Mouse (Mus musculus) central nervous system, embryonic 18 days (tissue): ENCODE data around the gene Zfp579. TPM values are rescaled to one million over a fixed set of nuclear protein-coding genes. Genes with fewer than 3 reads are reported as not detected.

ENCODE experiments used
- polyA plus RNA-seq: library from polyadenylated mRNA; depleted of rRNA; stranded (reverse); fragments of >200 nt; gene quantifications from 2 replicates; pipeline ENCODE4 v1.2.3, GENCODE M21; 2012; rRNA removed

The Zfp579 gene
- polyA plus RNA-seq = 83.5 and 95.4 TPM in 2 replicates

GRCm38 (mm10) chr7:4996003-4996895 is at the start of gene Zfp579:
Gene Zfp579, minus strand, starts transcription at chr7:4996158.

GRCm38 (mm10) chr7:5038109-5038732 is 42.3 kb upstream of the Zfp579 start, which contains the start of gene Zfp784:
Gene Zfp784, minus strand, starts transcription at chr7:5038446.

GRCm38 (mm10) chr7:5033818-5034217 is 37.9 kb upstream of the Zfp579 start, which contains the start of gene 4632433K11Rik:
Gene 4632433K11Rik, plus strand, starts transcription at chr7:5034118.

GRCm38 (mm10) chr7:5020000-5020681 is 24.2 kb upstream of the Zfp579 start, which contains the start of the genes Zfp865 and Ccdc106:
Gene Zfp865, plus strand, starts transcription at chr7:5020376.
Gene Ccdc106, plus strand, starts transcription at chr7:5020553.

GRCm38 (mm10) chr7:5015118-5016001 is 19.4 kb upstream of the Zfp579 start, which contains the start of gene Gm44973:
Gene Gm44973, plus strand, starts transcription at chr7:5015496.

GRCm38 (mm10) chr7:5014251-5015117 is 18.5 kb upstream of the Zfp579 start, which contains the start of the genes Zfp524 and Fiz1:
Gene Zfp524, plus strand, starts transcription at chr7:5014415.
Gene Fiz1, minus strand, starts transcription at chr7:5014697.

GRCm38 (mm10) chr7:4971068-4971467 is 24.9 kb downstream of the Zfp579 start, which contains the start of gene Sbk3:
Gene Sbk3, minus strand, starts transcription at chr7:4971168.

GRCm38 (mm10) chr7:4964272-4964671 is 31.7 kb downstream of the Zfp579 start, which contains the start of gene Sbk2:
Gene Sbk2, minus strand, starts transcription at chr7:4964406.

Other genes with a start within 250 kb of the Zfp579 start
- 29.6 and 43.1 TPM in 2 replicates for gene Cox6b2, start 243.1 kb downstream of the Zfp579 start, polyA plus RNA-seq
- 0.03 TPM in 1 of 2 replicates, not detected in the other for gene Fam71e2, start 224.9 kb downstream of the Zfp579 start, polyA plus RNA-seq
- 0.49 and 0.62 TPM in 2 replicates for gene Il11, start 213.3 kb downstream of the Zfp579 start, polyA plus RNA-seq
- gene Tmem190, start 213.2 kb downstream of the Zfp579 start, polyA plus RNA-seq = not detected in 2 replicates
- gene Tmem238, start 206.5 kb downstream of the Zfp579 start, polyA plus RNA-seq = 6.4 and 7.8 TPM in 2 replicates
- gene Rpl28, start 203.3 kb downstream of the Zfp579 start, polyA plus RNA-seq = 289 and 373 TPM in 2 replicates
- gene Ube2s, start 183.6 kb downstream of the Zfp579 start, polyA plus RNA-seq = 351 and 378 TPM in 2 replicates
- gene Shisa7, start 151.5 kb downstream of the Zfp579 start, polyA plus RNA-seq = 155 and 178 TPM in 2 replicates
- 2.4 and 3.1 TPM in 2 replicates for gene Isoc2b, start 125.9 kb downstream of the Zfp579 start, polyA plus RNA-seq
- gene Isoc2a, start 119.0 kb downstream of the Zfp579 start, polyA plus RNA-seq = 6.4 and 7.5 TPM in 2 replicates
- 0.89 and 1.0 TPM in 2 replicates for gene Gm36210, start 89.6 kb downstream of the Zfp579 start, polyA plus RNA-seq
- 8.0 and 9.8 TPM in 2 replicates for gene Zfp628, start 80.9 kb downstream of the Zfp579 start, polyA plus RNA-seq
- 34.3 and 37.0 TPM in 2 replicates for gene Nat14, start 74.1 kb downstream of the Zfp579 start, polyA plus RNA-seq
- gene Ssc5d, start 70.4 kb downstream of the Zfp579 start, polyA plus RNA-seq = 2.5 and 3.2 TPM in 2 replicates
- 0.12 and 0.23 TPM in 2 replicates for gene Sbk2, start 31.8 kb downstream of the Zfp579 start, polyA plus RNA-seq
- 1.9 and 2.0 TPM in 2 replicates for gene Sbk3, start 25.0 kb downstream of the Zfp579 start, polyA plus RNA-seq
- 9.7 and 10.5 TPM in 2 replicates for gene Zfp524, start 18.3 kb upstream of the Zfp579 start, polyA plus RNA-seq
- 30.6 and 33.0 TPM in 2 replicates for gene Fiz1, start 18.5 kb upstream of the Zfp579 start, polyA plus RNA-seq
- not detected in 2 replicates for gene Gm44973, start 19.3 kb upstream of the Zfp579 start, polyA plus RNA-seq
- 28.3 and 32.9 TPM in 2 replicates for gene Zfp865, start 24.2 kb upstream of the Zfp579 start, polyA plus RNA-seq
- 70.7 and 72.2 TPM in 2 replicates for gene Ccdc106, start 24.4 kb upstream of the Zfp579 start, polyA plus RNA-seq
- not detected in 2 replicates for gene 4632433K11Rik, start 38.0 kb upstream of the Zfp579 start, polyA plus RNA-seq
- 5.8 and 7.8 TPM in 2 replicates for gene Zfp784, start 42.3 kb upstream of the Zfp579 start, polyA plus RNA-seq
- 46.8 and 62.8 TPM in 2 replicates for gene Zfp580, start 55.4 kb upstream of the Zfp579 start, polyA plus RNA-seq
- gene U2af2, start 66.0 kb upstream of the Zfp579 start, polyA plus RNA-seq = 319 and 341 TPM in 2 replicates
- 180 and 196 TPM in 2 replicates for gene Epn1, start 84.1 kb upstream of the Zfp579 start, polyA plus RNA-seq
- not detected in 2 replicates for gene Rfpl4, start 120.8 kb upstream of the Zfp579 start, polyA plus RNA-seq
- gene Rasl2-9, start 129.8 kb upstream of the Zfp579 start, polyA plus RNA-seq = 0.36 and 0.44 TPM in 2 replicates
- not detected in 2 replicates for gene Vmn1r55, start 153.5 kb upstream of the Zfp579 start, polyA plus RNA-seq
- not detected in 2 replicates for gene Vmn1r56, start 200.6 kb upstream of the Zfp579 start, polyA plus RNA-seq
- not detected in 2 replicates for gene Vmn1r57, start 222.3 kb upstream of the Zfp579 start, polyA plus RNA-seq